Mouse (Mus musculus) fat pad, adult 2 months (tissue): ENCODE results near the gene Kcnmb4.

Experiments used
- DNase-seq: peaks from one replicate; pipeline ENCODE4 v3.0.0-alpha.2; 2011; ENCODE audit warnings: low read depth, low spot score; ENCODE audit errors: extremely low read depth

Kcnmb4 gene

DNA sequence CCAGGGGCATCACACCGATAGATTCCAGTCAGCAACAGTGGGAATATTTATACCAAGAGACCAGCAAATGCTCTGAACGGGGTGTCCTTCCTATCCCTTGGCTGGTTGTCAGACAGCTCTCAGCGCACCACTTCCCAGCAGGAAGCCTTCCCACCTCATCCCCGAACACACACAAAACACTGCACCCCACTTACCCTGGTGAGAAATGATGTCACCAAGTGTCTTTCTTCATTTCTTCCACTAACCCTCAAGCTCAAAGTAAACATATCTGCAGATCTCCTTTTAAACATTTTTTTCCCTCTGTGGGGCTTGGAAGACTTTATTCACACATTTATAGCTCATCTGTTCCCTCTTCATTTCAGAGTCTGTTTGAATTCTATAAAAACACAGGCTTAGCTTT lies 70.0 kb downstream of the Kcnmb4 start:
- DNase-seq: no peak

DNA sequence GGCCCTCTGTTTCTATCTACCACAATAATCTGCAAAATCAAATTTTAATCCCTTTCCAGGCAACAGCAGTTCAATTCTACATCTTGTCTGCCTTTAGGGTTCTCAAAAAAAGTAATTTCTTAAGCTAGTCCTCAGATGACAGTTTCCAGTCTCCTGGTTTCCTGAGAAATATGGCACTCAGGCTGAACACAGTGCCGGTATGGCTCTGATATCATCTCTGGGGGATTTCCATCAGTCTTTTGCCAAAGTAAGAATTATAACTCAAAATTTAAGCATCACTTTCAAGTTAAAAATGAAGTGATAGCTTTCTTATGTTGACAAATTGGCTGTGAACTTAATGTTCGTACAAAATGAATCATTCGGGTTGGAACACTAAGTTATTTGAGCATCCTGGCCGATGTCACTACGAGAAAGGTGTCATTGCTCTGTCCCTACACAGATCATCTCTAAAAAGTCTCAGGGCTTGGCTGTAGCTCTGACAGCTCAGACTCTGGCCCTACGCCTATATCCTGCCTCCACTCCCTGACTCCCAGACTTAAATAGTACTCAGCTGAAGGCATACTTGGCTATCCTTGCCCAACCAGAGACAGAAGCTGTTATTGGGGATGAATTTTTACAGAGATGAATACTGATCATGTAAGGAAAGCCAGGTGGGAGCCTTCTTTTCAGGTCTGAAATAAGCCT lies 70.8 kb downstream of the Kcnmb4 start:
- no peak for DNase-seq

DNA sequence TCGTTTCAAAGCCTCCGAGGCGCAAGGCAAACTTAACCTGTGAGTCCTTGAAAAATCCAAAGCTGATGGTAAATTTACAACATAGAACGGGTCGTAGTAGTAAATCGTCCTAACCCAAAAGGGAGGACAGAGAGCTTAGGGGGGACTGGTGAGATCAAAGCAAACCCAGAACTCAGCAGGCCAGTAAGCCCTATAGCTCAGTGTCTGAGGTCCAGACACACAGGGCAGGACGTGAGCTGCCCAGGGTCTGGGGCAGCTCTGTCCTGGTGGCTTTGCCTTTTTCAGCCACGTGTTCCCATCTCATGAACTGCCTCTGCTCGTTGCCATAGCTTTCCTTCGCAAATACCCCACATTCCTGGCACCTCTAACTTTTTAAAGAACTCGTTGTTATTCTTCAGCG lies 75.7 kb downstream of the Kcnmb4 start:
- DNase-seq: no peak

DNA sequence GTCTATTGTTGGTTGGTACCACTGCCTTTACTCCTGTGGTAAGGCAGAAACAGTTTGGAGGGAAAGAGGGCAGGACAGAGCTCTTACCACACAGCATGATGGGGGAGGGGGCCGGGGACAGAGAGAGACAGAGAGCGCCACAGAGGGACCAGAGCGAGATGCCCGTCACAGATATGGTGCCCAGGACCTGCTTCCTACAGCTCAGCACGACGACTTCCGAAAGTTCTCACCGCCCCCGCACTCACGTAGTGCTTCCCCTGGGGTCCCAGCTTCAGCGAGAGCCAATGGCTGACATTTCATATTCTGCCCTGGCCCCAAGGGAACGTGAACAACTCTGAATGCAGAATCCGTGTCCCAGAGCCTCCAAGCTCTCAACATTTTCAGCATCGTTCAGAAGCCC lies 76.1 kb downstream of the Kcnmb4 start:
- no peak for DNase-seq

DNA sequence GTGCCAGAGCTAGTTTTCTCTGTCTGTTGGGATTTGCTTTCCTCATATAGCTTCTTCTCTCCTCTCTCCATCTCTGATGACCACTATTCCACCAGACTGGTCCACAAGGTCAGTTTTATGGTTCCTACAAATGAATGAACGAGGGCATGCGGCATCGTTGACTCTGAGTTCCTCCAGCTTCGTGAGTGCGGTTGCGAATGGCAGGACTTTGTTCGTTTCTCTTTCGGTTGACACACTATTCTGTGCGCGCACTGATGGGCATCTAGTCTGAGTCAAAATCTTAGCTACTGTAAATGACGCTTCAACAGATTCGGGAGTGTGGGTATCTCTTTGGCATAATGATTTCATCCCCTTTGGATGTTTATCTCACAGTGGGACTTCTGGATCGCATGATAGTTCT lies 76.7 kb downstream of the Kcnmb4 start:
- DNase-seq: no peak

DNA sequence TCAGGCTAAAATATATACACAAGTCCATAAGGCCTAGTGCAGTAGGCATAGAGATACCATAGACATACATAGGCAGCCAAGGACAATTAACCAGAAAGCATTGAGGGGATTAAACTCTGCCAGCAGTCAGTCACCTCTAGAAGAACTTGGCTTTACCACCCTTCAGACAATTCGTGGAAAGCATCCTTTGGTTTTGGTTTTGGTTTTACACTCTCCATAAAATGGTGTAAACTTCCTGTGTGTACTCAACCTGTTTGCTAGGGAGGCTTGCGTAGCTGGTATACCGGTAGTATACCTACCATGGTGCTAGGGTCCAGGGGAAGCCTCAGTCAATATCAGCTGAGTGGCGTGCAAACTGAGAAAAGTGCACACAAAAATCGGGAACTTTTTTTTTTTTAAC lies 77.4 kb downstream of the Kcnmb4 start:
- no peak for DNase-seq

DNA sequence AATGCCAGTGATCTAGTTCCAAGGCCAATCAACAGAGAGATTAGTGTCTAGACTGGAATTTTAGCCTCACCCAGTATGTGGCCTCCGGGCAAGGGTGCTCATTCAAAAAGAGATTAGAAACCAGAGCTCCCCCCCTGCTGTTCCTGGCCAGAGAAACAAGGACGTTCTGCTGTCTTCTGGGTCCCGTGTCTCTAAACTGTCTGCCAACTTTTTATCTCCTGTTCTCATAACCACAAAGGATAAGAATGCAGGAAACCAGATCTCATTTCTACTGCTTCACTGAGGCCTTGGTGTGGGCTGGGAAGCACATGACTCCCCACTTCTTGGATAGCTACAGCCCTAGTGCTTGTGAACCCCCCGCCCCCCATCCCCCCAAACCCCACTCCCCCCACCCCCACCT lies 79.1 kb downstream of the Kcnmb4 start:
- no peak for DNase-seq

DNA sequence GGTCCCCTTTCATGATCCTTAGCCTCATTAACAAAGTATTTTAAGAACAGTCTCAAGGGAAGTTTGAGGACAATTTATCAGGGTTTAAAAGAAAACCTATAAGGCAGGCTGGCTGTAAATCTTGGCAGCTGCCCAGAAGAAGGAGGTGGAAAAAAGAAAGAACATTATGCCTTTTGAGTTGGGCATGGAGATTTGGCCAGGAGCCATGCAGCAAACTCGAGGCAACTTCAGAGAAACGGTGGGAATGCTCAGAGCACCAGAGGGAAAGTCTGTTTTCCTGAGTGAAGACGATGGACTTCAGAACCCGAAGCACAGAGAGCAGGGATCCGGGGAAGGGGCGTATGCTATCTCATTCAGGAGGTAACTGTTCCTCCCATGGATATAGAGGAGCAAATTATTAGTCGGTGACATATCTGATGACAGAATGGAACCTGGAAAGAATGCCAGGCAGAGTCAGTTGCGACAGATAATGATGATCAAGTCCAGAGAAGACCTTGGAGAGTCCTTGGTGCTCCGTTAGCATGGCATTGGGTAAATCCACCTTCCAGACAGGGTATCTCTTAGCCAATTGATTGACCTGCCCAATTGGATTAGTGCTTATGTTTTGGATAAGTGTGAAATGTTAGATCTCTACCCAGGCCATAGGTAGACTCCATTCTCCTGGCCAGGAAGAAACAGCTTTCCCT lies 79.7 kb downstream of the Kcnmb4 start:
- DNase-seq: no peak

DNA sequence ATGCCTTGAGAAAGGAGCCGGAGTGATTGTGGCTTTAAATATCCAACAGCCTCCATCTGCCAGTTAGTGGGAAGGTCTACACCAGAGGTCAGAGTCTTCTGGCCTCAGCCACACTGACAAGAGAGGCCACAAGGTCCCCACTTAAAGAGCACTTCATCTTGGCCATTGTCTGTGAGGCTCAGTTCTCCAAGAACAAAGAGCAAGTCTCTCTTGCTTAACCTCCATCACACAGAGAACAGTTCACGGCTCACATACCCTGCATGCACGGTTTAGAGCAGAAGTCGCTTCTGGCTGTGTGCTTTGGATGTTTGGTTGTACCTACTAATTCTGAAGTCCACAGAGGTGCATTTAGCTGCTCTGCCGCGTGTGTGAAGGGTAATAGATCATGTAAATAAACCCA lies 84.8 kb downstream of the Kcnmb4 start:
- no peak for DNase-seq

DNA sequence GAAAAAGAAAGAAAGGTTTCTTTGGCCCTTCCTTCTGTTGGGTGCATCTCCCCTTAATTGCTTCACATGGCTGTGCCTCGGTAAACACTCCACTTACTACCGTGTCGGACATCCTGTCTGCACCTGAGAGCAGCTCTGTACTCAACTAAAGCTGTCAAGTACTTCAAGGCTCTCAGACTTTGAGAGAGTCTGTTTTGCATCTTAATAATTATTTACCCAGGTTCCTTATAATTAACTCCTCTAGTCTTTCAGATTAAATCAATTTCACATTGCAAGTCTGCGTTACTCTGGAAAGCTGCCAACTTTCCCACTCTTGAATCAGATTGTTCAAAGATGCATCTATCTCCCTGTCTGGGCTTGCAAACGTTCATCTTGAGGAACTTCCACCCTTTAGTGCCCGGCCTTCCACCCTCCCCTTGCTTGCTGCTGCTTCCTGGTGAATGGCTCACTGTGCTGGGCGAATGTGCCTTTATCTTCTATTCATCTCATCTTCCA lies 87.2 kb downstream of the Kcnmb4 start:
- DNase-seq: no peak

DNA sequence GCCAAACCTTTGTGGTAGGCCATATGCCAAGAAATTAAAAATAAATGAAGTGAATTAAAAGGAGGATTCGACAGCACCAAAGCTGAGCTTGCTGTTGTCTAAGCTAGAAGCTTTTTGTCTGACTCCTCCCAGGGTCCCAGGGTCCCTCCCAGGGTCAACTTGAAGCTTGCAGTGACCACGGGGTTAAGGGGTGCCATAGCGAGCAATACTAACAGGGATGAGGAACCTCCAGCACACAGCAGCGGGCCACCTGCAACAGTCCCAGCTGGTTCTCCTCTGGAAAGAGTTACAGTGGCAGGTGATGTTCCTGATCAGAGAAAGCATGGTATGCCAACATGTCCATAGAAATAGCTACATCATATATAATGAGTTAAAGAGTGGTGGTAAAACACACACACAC lies 89.3 kb downstream of the Kcnmb4 start:
- DNase-seq: no peak

DNA sequence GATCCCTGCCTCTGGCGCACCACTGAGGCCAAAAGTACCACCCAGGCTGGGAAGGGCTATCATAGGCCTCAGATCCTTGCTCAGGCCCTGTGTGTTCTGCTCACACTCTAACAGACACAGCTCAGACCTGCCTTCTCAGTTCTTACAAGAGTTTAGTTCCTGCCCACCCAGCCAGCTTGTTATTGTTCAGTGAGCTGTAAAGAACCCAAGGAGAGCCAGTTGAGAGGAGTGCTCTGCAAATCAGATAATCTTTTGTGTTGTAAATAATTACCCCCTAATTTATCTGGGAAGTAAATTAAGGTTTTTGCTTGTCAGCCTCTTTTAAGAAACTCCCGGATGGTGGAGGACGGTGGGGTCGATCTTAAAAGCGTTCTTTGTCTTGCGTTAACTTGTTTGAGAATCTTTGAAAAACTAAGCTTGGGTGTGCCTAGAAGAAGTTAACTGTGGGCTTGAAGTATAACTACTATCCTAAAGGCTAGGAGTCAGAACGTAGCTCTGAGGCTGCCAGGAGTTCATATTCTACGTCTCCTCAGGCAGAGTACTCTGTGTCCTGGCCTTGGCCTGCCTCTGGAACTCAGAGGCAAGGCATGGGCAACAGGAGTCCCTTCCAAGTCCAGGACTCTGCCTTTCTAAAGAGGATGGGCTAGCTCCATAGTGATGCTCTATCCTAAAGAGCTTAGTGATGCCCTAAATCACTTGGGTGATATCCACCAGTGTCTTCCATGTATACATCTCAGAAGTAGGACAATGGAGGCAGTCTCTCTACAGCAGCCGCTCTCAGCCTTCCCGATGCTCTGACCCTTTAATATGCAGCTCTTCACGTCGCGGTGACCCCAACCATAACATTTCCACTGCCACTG lies 90.6 kb downstream of the Kcnmb4 start:
- DNase-seq: no peak

DNA sequence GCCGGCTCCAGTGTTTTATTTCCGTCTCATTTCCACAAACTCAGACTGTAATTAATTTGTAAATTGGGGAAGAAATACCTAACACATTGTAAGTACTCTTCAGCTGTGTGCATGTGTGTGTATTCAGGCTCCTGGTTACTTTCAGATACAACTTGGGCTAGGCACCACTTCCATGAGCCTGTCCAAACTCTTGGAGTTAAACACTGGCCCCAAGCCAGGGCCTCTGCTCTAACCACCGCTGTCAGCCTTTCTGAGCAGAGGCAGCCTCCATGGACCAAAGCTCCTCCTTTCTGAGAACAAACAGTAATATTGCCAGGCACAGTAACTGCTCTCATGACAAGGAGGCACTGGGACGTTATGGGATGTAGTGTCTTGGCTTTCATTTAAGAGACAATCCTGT lies 96.8 kb downstream of the Kcnmb4 start:
- DNase-seq: no peak

DNA sequence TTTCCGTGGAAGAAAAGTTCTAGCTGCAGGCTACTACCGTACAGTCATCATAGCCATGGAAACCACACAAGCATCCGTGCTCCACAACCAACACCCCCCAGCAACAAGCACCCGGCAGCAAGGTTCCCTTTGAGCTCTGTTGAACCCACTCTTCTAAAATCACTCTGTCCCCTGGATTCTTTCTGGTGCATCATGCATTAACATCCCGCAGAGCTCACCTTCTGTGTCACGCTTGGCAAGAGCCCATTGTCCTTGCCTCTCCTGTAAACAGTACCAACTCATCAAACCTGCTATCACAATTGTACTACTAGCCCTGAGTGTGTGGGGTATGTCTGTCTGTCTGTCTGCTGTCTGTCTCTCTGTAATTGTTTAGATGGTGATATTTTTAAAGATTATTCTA lies 99.6 kb downstream of the Kcnmb4 start:
- no peak for DNase-seq

DNA sequence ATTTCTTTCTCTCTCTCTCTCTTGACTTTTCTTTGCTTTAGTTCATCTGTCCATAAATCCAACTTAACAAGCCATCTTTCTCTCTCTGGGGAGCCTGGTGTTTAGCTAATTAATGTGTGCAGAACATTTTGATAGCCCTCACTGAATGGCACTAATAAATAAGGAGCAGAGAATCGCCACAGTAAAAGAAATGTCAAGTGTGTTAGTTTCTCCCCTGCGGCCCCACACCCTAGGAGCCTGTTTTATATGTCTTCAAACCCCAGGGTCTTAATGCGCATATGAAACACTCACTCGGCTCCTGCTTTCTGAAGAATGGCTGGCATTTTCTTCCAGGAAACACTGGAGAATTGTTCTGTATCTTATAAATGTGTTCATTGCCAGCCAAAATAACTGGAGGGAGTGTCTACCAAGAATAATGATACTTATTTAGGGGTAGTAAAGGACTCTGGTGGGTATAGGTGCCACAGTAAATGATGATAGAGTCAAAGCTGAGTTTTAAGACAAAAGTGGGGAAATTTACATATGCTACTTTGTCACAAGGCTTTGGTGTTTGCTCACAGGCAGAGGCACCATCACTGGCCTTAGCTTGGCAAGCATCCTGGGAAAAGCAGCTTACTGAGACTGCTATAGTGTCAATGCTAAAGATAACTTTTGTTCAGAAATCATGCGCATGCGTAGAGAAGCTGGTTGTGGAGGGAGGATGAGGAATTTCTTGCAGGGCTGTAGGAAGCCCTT lies 102.5 kb downstream of the Kcnmb4 start:
- no peak for DNase-seq
